Mouse (Mus musculus) thymus, postnatal 14 days (tissue): ENCODE data around the gene Zfp146.
"Not testable (repeated sequence)": the region's sequence is repeated elsewhere in the genome, so short reads cannot be mapped to it uniquely, and the experiment has no call there.

Experiments used
- DNase-seq: peaks from one replicate; pipeline ENCODE4 v3.0.0; 2021

Gene Zfp146

GRCm38 (mm10) chr7:30169583-30170282 lies at the start of gene Zfp146:
TSS of gene Zfp146 (minus strand) at chr7:30169750.
- DNase-seq: peak; percentile 90

GRCm38 (mm10) chr7:30217277-30217676 lies 47.7 kb upstream of the Zfp146 start:
- no peak for DNase-seq

GRCm38 (mm10) chr7:30216723-30217151 lies 47.2 kb upstream of the Zfp146 start:
- peak; percentile 76 for DNase-seq

- no peak for DNase-seq
Observed at GRCm38 (mm10) chr7:30215875-30216274, 46.3 kb upstream of the Zfp146 start.

- no peak for DNase-seq
Observed at GRCm38 (mm10) chr7:30213881-30214280, 44.3 kb upstream of the Zfp146 start.

- no peak for DNase-seq
Observed at GRCm38 (mm10) chr7:30211025-30211424, 41.5 kb upstream of the Zfp146 start.

- not testable (repeated sequence) for DNase-seq
Observed at GRCm38 (mm10) chr7:30206364-30206763, 36.8 kb upstream of the Zfp146 start.

- peak; percentile 53 for DNase-seq
Observed at GRCm38 (mm10) chr7:30205383-30205782, 35.8 kb upstream of the Zfp146 start.

GRCm38 (mm10) chr7:30204380-30204779 lies 34.8 kb upstream of the Zfp146 start:
- DNase-seq: no peak

GRCm38 (mm10) chr7:30202895-30203690 lies 33.5 kb upstream of the Zfp146 start:
- no peak for DNase-seq

GRCm38 (mm10) chr7:30200661-30201060 lies 31.1 kb upstream of the Zfp146 start:
- not testable (repeated sequence) for DNase-seq

GRCm38 (mm10) chr7:30200200-30200599 lies 30.6 kb upstream of the Zfp146 start:
- no peak for DNase-seq

GRCm38 (mm10) chr7:30199498-30200139 lies 30.1 kb upstream of the Zfp146 start:
- DNase-seq: no peak

- peak; percentile 80 for DNase-seq
Observed at GRCm38 (mm10) chr7:30198481-30198971, 29.0 kb upstream of the Zfp146 start, which contains the start of gene Capns1. TSS of gene Capns1 (minus strand) at chr7:30198811.

GRCm38 (mm10) chr7:30197592-30198129 lies 28.1 kb upstream of the Zfp146 start:
- peak; percentile 13 for DNase-seq

- no peak for DNase-seq
Observed at GRCm38 (mm10) chr7:30196171-30196570, 26.6 kb upstream of the Zfp146 start.

GRCm38 (mm10) chr7:30195461-30195860 lies 25.9 kb upstream of the Zfp146 start:
- DNase-seq: no peak

- DNase-seq: peak; percentile 96
Observed at GRCm38 (mm10) chr7:30194884-30195283, 25.3 kb upstream of the Zfp146 start.

- DNase-seq: peak; percentile 37
Observed at GRCm38 (mm10) chr7:30194101-30194831, 24.7 kb upstream of the Zfp146 start.

- peak; percentile 75 for DNase-seq
Observed at GRCm38 (mm10) chr7:30193581-30194100, 24.1 kb upstream of the Zfp146 start.

GRCm38 (mm10) chr7:30193013-30193412 lies 23.5 kb upstream of the Zfp146 start:
- DNase-seq: no peak

- DNase-seq: no peak
Observed at GRCm38 (mm10) chr7:30192088-30192487, 22.5 kb upstream of the Zfp146 start.
